Mouse (Mus musculus): ENCODE measurements at regions not wholly inside any gene's neighbourhood (a gene's known extent, or its start where the extent isn't known, plus 50 kb on each side); places are given as distances from the start of the nearest gene placed in this dataset.
"Not testable (repeated sequence)": the region's sequence is repeated elsewhere in the genome, so short reads cannot be mapped to it uniquely, and the experiment has no call there.

GRCm38 (mm10) chr2:94849097-94849496 lies 411.2 kb upstream of the Api5 start:
- WGBS = 82% methylated on average over 2 of the region's 2 CpGs
- not testable (repeated sequence) for H3K27me3 ChIP-seq; H3K36me3 ChIP-seq; H3K4me3 ChIP-seq; H3K4me2 ChIP-seq (replicated peaks); H3K4me1 ChIP-seq; H3K9ac ChIP-seq; H3K9me3 ChIP-seq; H3K27ac ChIP-seq
- peak; percentile 59; the same call in 1 of the 2 replicates for ATAC-seq (ENCODE audit: low FRiP score, low read depth)

- Histone ChIP-seq H3K36me3 (no peaks in the 10 kb centered on the region), H3K4me2 (replicated peaks) (no peak overlapping the region), H3K4me3 (no peak overlapping the region), H3K27ac (no peak overlapping the region), H3K4me1 (no peaks in the 10 kb centered on the region), H3K27me3 (no peaks in the 10 kb centered on the region), H3K9me3 (no peaks in the 10 kb centered on the region), H3K9ac (no peak overlapping the region)
- ATAC-seq (ENCODE audit: low FRiP score, low read depth) = no peak
- whole genome bisulfite sequencing = 42% methylated on average over 3 of the region's 3 CpGs
These were observed 408.5 kb upstream of the Api5 start for GRCm38 (mm10) chr2:94846394-94846793.
